Mouse (Mus musculus) gastrocnemius, adult 18-20 months (tissue): ENCODE results near the gene Tmem254b. TPM values are rescaled to one million over a fixed set of nuclear protein-coding genes. Genes with fewer than 3 reads are reported as not detected.
"Not testable (repeated sequence)": the region's sequence is repeated elsewhere in the genome, so short reads cannot be mapped to it uniquely, and the experiment has no call there.

ENCODE experiments used
- DNase-seq: peaks from one replicate; pipeline ENCODE4 v3.0.0; 2021; ENCODE audit warnings: low spot score
- long read RNA-seq, 2 experiments: library from polyadenylated mRNA; stranded (forward); transcript quantifications; one replicate each; pipeline ENCODE4 v2.0.0; 2021
- total RNA-seq, 2 experiments: library from RNA; stranded (reverse); gene quantifications; 2 replicates each; pipeline ENCODE4 v1.2.3; 2021

Gene Tmem254b
- total RNA-seq, result 1 to 10 TPM in 1 of 2 experiments, under 1 TPM in 1; 0.48 to 2.4 TPM
- long read RNA-seq, experiment 1, result 0 reads
- long read RNA-seq, experiment 2, result 0 reads

DNA sequence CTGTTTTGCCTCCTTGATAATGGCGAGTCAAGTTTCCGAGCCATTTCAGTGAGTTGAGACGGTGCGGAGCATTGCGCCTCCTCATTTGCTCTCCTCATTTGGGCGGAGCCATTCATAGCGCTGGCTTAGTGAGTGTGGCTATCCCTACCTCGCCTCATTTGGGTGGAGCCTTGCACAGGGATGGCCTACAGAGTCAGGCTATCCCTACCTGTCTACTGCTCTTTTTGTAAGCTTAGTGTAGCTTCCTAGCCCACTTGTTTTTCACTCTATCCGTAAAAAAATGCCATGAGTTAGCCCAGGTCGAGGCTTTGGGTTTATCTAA, at the start of gene Tmem254b:
Gene Tmem254b (minus strand): TSS at position 116 of the 322 bp plus-strand sequence.
- not testable (repeated sequence) for DNase-seq

- not testable (repeated sequence) for DNase-seq
These were observed 30.3 kb upstream of the Tmem254b start for GRCm38 (mm10) chr14:26237183-26237582.

- DNase-seq, result not testable (repeated sequence)
These were observed 9.6 kb upstream of the Tmem254b start for GRCm38 (mm10) chr14:26216233-26217000.

- not testable (repeated sequence) for DNase-seq
These were observed 480 bp downstream of the Tmem254b start for GRCm38 (mm10) chr14:26206197-26206925.

DNA sequence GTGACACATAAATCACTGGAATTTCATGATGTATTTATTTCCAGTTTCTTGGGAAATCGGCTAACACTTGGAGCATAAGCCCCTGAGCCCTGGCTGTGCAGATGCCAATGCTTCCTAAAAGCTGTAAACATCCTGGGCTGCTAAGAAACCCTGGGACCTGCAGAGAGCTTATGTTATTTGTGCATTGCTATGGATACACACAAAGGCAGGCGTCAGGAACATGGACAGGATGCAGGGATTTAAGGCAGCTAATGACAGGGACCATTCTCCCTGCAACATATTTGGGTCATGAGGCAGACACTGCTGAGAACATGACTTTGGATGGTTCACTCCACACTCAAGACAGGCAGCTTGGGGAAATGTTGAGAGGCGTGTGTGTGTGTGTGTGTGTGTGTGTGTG, 9.0 kb downstream of the Tmem254b start:
- DNase-seq, result not testable (repeated sequence)

DNA sequence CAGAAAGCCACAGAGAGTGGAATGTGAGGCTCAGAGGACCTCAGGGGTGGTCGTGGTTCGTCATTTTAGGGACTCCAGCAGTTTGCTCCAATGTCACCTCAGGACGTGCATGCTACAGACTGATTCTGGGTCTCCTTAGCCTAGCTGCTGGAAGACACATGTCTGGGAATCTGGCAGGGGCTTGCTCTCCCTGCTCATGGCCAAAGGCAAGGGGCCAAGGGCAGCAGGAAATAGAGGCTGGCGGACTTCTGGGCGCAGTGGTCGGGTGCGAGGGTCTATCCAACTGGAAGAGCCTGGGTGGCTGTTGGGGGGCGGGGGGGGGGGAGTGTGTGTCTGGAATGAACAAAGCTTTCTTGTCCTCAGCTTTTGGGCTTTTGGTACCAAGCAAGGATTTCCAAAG, 18.5 kb downstream of the Tmem254b start:
- DNase-seq, result not testable (repeated sequence)

DNA sequence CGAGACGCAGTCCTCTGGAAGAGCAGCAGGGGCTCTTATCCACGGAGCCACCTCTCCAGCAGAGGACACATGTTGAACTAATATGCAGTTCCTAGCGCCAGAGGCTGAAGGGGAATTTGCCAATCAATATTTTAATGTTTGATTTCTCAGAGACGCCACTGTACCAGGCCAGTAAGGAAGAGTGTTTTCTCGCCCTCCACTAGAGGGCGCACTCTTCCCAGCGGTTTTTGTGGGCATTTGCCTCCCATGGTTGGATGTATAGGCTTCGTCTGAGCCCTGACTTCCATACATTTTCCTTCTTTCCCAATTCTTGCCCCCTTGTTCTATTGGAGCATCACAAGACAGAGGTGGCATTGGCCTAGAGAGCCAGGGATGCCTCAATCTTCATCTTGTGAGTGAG, 20.2 kb downstream of the Tmem254b start:
- not testable (repeated sequence) for DNase-seq

DNA sequence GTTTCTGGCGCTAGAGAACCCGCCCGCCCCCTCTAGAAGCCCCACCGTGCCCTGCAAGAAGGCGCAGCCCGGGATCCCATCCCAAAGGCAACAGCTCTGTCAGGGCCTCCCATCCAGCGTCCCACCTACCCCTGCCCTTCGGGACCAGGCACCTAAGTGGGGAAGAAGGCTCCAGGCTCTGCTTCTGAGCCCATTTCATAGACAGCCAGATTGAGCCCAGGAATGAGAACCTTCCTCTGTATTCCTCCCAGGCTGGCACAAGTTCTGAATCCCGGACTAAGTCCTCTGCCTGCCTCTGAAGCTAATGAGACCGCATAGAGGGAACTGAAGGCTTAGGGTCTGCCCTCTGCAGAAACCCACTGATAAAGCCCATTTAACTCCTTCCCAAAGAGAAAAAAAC, 24.5 kb downstream of the Tmem254b start, which contains the start of gene Plac9b:
Gene Plac9b (minus strand): TSS at position 101 of the 400 bp plus-strand sequence.
- DNase-seq, result not testable (repeated sequence)

DNA sequence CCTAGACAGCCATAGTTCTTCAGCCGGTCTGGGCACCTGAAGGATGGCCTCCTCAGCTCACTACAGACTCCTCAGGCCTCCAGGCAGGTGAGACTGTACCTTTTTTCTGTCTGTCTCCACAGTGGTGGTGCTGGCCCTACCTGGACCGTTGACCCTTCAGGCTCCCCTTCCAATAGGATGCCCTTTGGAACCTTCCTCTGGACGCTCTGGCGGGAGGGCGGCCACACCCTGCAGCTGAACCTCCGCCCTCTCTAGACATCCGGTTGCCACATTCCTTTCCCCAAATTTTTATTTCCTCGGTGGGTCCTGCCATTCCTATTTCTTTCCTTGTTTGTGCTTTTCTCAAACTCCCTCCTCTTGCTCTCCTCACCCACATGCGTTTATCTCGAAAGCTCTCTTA, 25.2 kb downstream of the Tmem254b start:
- not testable (repeated sequence) for DNase-seq

DNA sequence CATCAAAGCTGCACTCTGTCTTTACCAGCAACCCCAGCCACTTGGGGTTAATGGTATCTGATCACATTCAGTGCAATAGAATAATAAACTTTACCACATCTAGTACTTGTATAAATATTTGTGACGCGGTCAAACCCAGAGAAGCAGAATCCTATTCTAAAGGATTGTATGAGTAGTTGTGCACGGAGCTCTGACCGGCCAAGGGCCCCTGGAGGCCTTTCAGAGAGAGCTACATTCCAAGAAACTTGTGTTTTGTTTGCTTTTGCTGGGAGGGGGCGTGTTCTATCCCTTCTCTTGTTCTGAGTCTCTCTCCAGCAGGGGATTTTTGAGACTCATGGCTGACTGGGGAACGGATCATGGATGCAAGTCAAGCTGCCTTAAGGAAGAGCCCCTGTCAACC, 31.8 kb downstream of the Tmem254b start:
- DNase-seq, result not testable (repeated sequence)

DNA sequence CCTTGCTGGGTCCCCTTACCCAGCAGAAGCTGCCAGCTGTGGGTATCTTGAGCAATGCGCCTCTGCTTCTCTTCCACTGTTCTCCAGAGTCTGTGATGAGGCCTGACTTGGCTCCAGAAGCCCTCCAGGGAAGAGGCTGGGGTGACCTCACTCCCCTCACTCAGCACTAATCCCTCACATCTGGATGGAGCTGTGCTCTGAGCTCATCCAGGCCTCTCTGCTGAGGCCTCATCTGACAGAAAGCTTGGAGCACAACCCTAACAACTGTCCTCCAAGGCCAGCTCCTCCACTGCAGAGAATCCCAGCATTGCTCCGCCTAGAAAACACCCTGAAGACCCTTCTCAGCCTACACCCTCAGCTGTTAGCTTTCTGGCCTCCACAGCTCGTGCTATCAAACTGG, 32.9 kb downstream of the Tmem254b start:
- DNase-seq, result not testable (repeated sequence)

DNA sequence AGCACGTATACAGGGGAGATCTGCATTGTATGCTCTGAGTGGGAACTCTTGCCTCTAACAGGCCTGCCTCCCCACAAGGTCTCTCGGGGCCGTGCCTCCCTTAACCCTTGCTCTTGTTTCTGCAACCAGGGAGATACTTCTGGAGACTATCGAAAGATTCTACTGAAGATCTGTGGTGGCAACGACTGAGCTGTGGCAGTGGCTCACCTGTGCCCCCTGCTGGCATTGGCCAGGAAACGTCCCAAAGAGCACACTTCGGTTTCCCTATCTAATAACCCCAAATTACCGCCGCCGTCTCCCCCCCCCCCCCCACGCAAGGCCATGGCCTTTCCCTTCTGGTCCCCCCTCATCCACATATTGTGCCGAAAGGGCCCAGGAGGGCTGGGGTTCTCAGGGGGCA, 41.6 kb downstream of the Tmem254b start:
- not testable (repeated sequence) for DNase-seq

GRCm38 (mm10) chr14:26162423-26162822, 44.4 kb downstream of the Tmem254b start:
- not testable (repeated sequence) for DNase-seq

DNA sequence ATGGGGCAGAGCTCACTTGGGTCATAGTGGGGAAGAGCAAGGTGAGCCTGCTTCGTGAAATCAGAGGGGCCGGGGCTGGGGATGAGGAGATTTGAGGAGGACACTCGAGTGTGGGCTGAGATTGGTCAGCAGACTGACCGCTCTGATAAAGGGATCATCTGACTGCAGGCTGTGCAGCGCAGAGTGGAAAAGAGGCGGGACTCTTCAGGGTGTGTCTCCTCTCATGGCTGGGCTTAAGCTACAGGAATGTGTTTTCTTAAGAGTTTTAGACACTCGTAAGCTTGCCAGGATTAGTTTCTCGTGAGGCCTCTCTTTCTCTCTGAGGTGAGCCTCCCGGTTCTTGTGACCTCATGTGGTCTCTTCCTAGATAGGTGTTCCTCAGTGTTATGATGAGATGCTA, 45.7 kb downstream of the Tmem254b start:
- not testable (repeated sequence) for DNase-seq

DNA sequence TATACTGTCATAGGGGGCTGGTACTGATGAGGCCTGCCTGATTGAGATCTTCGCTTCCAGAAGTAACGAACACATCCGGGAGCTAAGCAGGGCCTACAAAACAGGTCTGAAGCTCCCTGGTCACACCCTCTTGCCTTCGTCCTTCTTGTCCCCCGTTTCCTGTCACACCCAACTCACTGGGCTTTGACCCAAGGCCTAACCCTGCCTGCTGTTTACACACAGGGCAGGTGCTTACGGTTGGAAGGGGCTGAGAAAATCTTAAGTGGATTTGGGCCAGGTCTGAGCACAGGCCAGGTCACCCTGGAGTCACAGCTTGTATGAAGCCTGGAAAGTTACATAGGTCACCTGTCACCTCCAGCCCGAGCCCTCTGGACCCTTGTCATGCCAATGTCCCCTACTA, 50.8 kb downstream of the Tmem254b start:
- not testable (repeated sequence) for DNase-seq

Other genes starting within 250 kb of the Tmem254b start
- gene Duxbl1, start 228.5 kb downstream of the Tmem254b start, total RNA-seq, result not detected
- 10 to 100 TPM in 1 of 2 experiments, 1 to 10 TPM in 1; 8.2 to 16.4 TPM for gene Gm9780, start 164.3 kb downstream of the Tmem254b start, total RNA-seq
- gene Tmem254c, start 139.7 kb downstream of the Tmem254b start, total RNA-seq, result 1 to 10 TPM in 1 of 2 experiments, under 1 TPM in 1; 0.76 to 1.3 TPM
- gene Cphx2, start 125.5 kb downstream of the Tmem254b start, total RNA-seq, result not detected
- gene Cphx3, start 124.7 kb downstream of the Tmem254b start, total RNA-seq, result not detected
- gene Duxbl2, start 88.7 kb downstream of the Tmem254b start, total RNA-seq, result not detected
- gene Plac9b, start 24.6 kb downstream of the Tmem254b start, total RNA-seq, result 10 to 100 TPM; 29.3 to 34.0 TPM
- gene Duxbl3, start 50.9 kb upstream of the Tmem254b start, total RNA-seq, result not detected